Comparison of ENCODE assay signal across 9 mouse cellular contexts in the genomic region with DNA sequence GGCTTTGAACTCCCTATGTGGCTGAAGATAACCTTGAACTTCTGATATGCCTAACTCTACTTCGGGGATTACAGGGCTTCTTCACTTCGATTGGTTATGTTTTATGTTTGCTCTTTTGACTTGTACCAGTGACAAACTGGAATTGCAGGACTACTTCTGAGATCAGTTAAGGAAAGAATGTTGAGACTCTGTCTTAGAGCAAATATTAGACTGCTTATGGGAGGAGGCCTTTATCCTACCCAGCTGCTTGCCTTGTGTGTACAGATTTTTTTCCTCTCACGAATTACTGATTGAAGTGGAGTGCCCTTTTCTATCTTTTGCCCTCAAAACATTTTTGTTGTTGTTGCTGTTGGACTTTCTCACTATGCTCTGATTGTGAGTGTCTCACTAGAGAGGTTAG. TPM values are rescaled to one million over a fixed set of nuclear protein-coding genes. Genes with fewer than 3 reads are reported as not detected.
A peak's percentile ranks its signal among the peaks of the same experiment; 100 is the strongest.
DNase-seq lines count a peak whose midpoint lies in the region; ATAC-seq and TF ChIP-seq lines count a peak whose summit lies in the region.
"Had no signal": no experiment of that assay in that cellular context is flagged by ENCODE, and none has a peak within 500 bp of the region (broad histone marks: within the 10 kb centered on the region; RNA-seq: fewer than 3 reads in every experiment).

No protein-coding gene starts in this region.

- H3K9ac ChIP-seq in liver, adult 2 months (ENCODE audit: low read depth, low read length), result no peak overlapping the region
- H3K9ac ChIP-seq in embryonic facial prominence, embryonic 15.5 days, result no peak overlapping the region
- H3K9ac ChIP-seq in intestine, postnatal 0 days (ENCODE audit: low read depth, low read length), result no peak overlapping the region
- no peak overlapping the region for H3K9ac ChIP-seq in neural tube, embryonic 13.5 days

- H3K79me2 ChIP-seq in liver, adult 2 months (ENCODE audit: control insufficient read depth, insufficient read depth, low read length), result peaks cover 6% of the 10 kb centered on the region; the same call in 1 of the 2 replicates

- H3K9me3 ChIP-seq in embryonic facial prominence, embryonic 15.5 days (replicated peaks), result no peaks in the 10 kb centered on the region
- H3K9me3 ChIP-seq in intestine, postnatal 0 days (ENCODE audit: control insufficient read depth), result no peaks in the 10 kb centered on the region
- H3K9me3 ChIP-seq in neural tube, embryonic 13.5 days, result no peaks in the 10 kb centered on the region

- intact Hi-C loops in left cerebral cortex, postnatal 10 days (cut with DNase I), result no loop called here
- intact Hi-C loops in left cerebral cortex, postnatal 14 days (cut with DNase I), result no loop called here

- no peak overlapping the region for H3K4me3 ChIP-seq in liver, adult 2 months (ENCODE audit: insufficient read depth, low read depth, low read length)
- H3K4me3 ChIP-seq in embryonic facial prominence, embryonic 15.5 days (replicated peaks), result peak overlapping the region; percentile 83
- peak overlapping the region; percentile 67; the same call in 1 of the 2 replicates for H3K4me3 ChIP-seq in intestine, postnatal 0 days (ENCODE audit: low read depth, low read length)
- peak overlapping the region; percentile 75 for H3K4me3 ChIP-seq in neural tube, embryonic 13.5 days

- peak overlapping the region; percentile 77 for H3K4me2 ChIP-seq in embryonic facial prominence, embryonic 15.5 days (replicated peaks)
- peak overlapping the region; percentile 86 for H3K4me2 ChIP-seq in intestine, postnatal 0 days (replicated peaks; ENCODE audit: low read depth)
- H3K4me2 ChIP-seq in neural tube, embryonic 13.5 days, result peak overlapping the region; percentile 83

- no peak for ATAC-seq in embryonic facial prominence, embryonic 15.5 days (ENCODE audit: insufficient number of reproducible peaks, low FRiP score, low TSS enrichment, low read depth)
- ATAC-seq in intestine, postnatal 0 days, result no peak
- ATAC-seq in neural tube, embryonic 13.5 days (ENCODE audit: low read depth), result no peak

- peaks cover 14% of the 10 kb centered on the region for H3K36me3 ChIP-seq in liver, adult 2 months (ENCODE audit: control insufficient read depth, insufficient read depth, low read length)
- peaks cover 11% of the 10 kb centered on the region; the same call in 1 of the 2 replicates for H3K36me3 ChIP-seq in embryonic facial prominence, embryonic 15.5 days
- peaks cover 9% of the 10 kb centered on the region for H3K36me3 ChIP-seq in intestine, postnatal 0 days (ENCODE audit: control insufficient read depth, insufficient read depth)
- H3K36me3 ChIP-seq in neural tube, embryonic 13.5 days, result peaks cover 7% of the 10 kb centered on the region; the same call in 1 of the 2 replicates

- no peak overlapping the region for H3K27ac ChIP-seq in liver, adult 2 months (replicated peaks; ENCODE audit: insufficient read depth, low read depth, low read length)
- H3K27ac ChIP-seq in embryonic facial prominence, embryonic 15.5 days (replicated peaks), result no peak overlapping the region
- H3K27ac ChIP-seq in intestine, postnatal 0 days (ENCODE audit: low read depth, low read length), result no peak overlapping the region
- no peak overlapping the region for H3K27ac ChIP-seq in neural tube, embryonic 13.5 days (replicated peaks)

- H3K4me1 ChIP-seq in liver, adult 2 months (ENCODE audit: control insufficient read depth, insufficient read depth, low read length), result peaks cover 7% of the 10 kb centered on the region
- peaks cover 5% of the 10 kb centered on the region; the same call in 1 of the 2 replicates for H3K4me1 ChIP-seq in embryonic facial prominence, embryonic 15.5 days
- H3K4me1 ChIP-seq in intestine, postnatal 0 days (replicated peaks; ENCODE audit: control insufficient read depth, insufficient read depth, low read length), result no peaks in the 10 kb centered on the region; the same call in 1 of the 2 replicates
- peaks cover 31% of the 10 kb centered on the region for H3K4me1 ChIP-seq in neural tube, embryonic 13.5 days (replicated peaks)

- TF ChIP-seq CTCF in liver, adult 2 months (IDR thresholded peaks at IDR 0.05; ENCODE audit: low read depth, low read length), result no peak
- TF ChIP-seq CTCF in intestine, postnatal 0 days (IDR thresholded peaks at IDR 0.05; ENCODE audit: low read depth), result no peak

- no peak for TF ChIP-seq POLR2A in liver, adult 2 months (IDR thresholded peaks at IDR 0.05; ENCODE audit: extremely low read depth, insufficient read depth, low read length)

- no peaks in the 10 kb centered on the region for H3K27me3 ChIP-seq in liver, adult 2 months (ENCODE audit: control insufficient read depth, insufficient read depth, low read length)
- H3K27me3 ChIP-seq in embryonic facial prominence, embryonic 15.5 days, result 0 out of 2 replicates have a peak, but pooled peaks cover 2% of the 10 kb centered on the region
- H3K27me3 ChIP-seq in intestine, postnatal 0 days (replicated peaks; ENCODE audit: control insufficient read depth, insufficient read depth, low read length), result no peaks in the 10 kb centered on the region
- H3K27me3 ChIP-seq in neural tube, embryonic 13.5 days, result peaks cover 19% of the 10 kb centered on the region

- WGBS in liver, adult 2 months, result 12% methylated on average over 3 of the region's 3 CpGs
- 41% methylated on average over 3 of the region's 3 CpGs for WGBS in embryonic facial prominence, embryonic 15.5 days
- WGBS in intestine, postnatal 0 days, result 24% methylated on average over 3 of the region's 3 CpGs
- 72% methylated on average over 3 of the region's 3 CpGs for WGBS in neural tube, embryonic 13.5 days

- DNase-seq in liver, adult 2 months (ENCODE audit: extremely low read depth, low read depth, low spot score), result peak; percentile 34
- no peak for DNase-seq in liver
- no peak for DNase-seq in left cerebral cortex, postnatal 10 days (ENCODE audit: extremely low spot score in 1 of 2, low spot score in 2 of 2)
- no peak for DNase-seq in cerebellum, adult 8-10 months
- no peak for DNase-seq in left cerebral cortex, postnatal 14 days (ENCODE audit: low spot score in 2 of 2)
- DNase-seq: lung, adult 2 months had no signal

RNA-seq across cellular contexts. Expression of a gene that starts 1.4 kb away (rescaled TPM):
- 26.9 and 29.5 TPM in 2 replicates for total RNA-seq in liver, adult 2 months (2014; rRNA removed)
- 15.8 and 21.3 TPM in 2 replicates for polyA plus RNA-seq in liver, adult 2 months (2012; rRNA removed)
- polyA plus RNA-seq in embryonic facial prominence, embryonic 15.5 days (2015; fragmentation: Nextera tagmentation; extraction: Ambion mirVana), result 115 and 125 TPM in 2 replicates
- 32.8 and 36.5 TPM in 2 replicates for polyA plus RNA-seq in intestine, postnatal 0 days (2015; fragmentation: Nextera tagmentation; extraction: Ambion mirVana)
- 30.4 and 32.2 TPM in 2 replicates for polyA plus RNA-seq in neural tube, embryonic 13.5 days (2015; fragmentation: Nextera tagmentation; extraction: Ambion mirVana)
- total RNA-seq in left cerebral cortex, postnatal 10 days (2021), result 1 to 10 TPM; 7.8 to 9.2 TPM
- total RNA-seq in left cerebral cortex, postnatal 14 days (2021), result 1 to 10 TPM; 9.0 to 10.0 TPM
